Mouse (Mus musculus): ENCODE results near the gene Tex46. TPM values are rescaled to one million over a fixed set of nuclear protein-coding genes. Genes with fewer than 3 reads are reported as not detected.
A peak's percentile ranks its signal among the peaks of the same experiment; 100 is the strongest.

Gene Tex46
- total RNA-seq, 1 experiment = not detected

GRCm38 (mm10) chr4:136602018-136602554 lies 8.2 kb upstream of the Tex46 start:
- in situ Hi-C loops (cut with MboI; ENCODE audit: low sequenced_read_pairs in 2 of 2, unreplicated experiment in 2 of 2) = loop anchor here in 1 of 2 experiments (25.0 kb wide), 1 partner anchor 240 kb away; no protein-coding TSS in a partner anchor

GRCm38 (mm10) chr4:136602568-136602967 lies 7.7 kb upstream of the Tex46 start, which contains the start of gene Kdm1a:
Kdm1a (minus strand) TSS chr4:136602723.
- in situ Hi-C loops (cut with MboI; ENCODE audit: low sequenced_read_pairs in 2 of 2, unreplicated experiment in 2 of 2) = loop anchor here in 1 of 2 experiments (25.0 kb wide), 1 partner anchor 240 kb away; no protein-coding TSS in a partner anchor
- Histone ChIP-seq H3K4me1 (ENCODE audit: control insufficient read depth in 2 of 2, insufficient read depth in 2 of 2, low read length in 2 of 2, poor library complexity in 1 of 2) (peaks cover 2 to 4% of the 10 kb centered on the region in 2 experiments; a peak in 3 of 4 replicates), H3K9me3 (ENCODE audit: control insufficient read depth, insufficient read depth, low read depth, low read length) (no peaks in the 10 kb centered on the region)

More at GRCm38 (mm10) chr4:136602018-136602554, 8.2 kb upstream of the Tex46 start:
- peaks cover 2 to 4% of the 10 kb centered on the region in 2 experiments; a peak in 3 of 4 replicates for H3K4me1 ChIP-seq (ENCODE audit: control insufficient read depth in 2 of 2, insufficient read depth in 2 of 2, low read length in 2 of 2, poor library complexity in 1 of 2)
- DNase-seq (ENCODE audit: low read depth, low spot score) = no peak
- peak overlapping the region; percentile 95 for H3K9ac ChIP-seq (ENCODE audit: insufficient read depth, low read depth, low read length, poor library complexity, severe bottlenecking)
- peak overlapping the region; percentile 92 to 96 for H3K4me3 ChIP-seq (ENCODE audit: insufficient read depth in 1 of 2, low read depth in 1 of 2, low read length in 2 of 2, poor library complexity in 1 of 2, severe bottlenecking in 1 of 2)
- TF ChIP-seq MAFK (IDR thresholded peaks at IDR 0.05; ENCODE audit: insufficient read depth, low read depth, low read length) (no peak), ZNF384 (IDR thresholded peaks at IDR 0.05; ENCODE audit: low read depth, low read length) (no peak), HCFC1 (IDR thresholded peaks at IDR 0.05; ENCODE audit: borderline replicate concordance, insufficient read depth, low read length) (0 out of 2 replicates have a peak, but pooled peaks have one; percentile 19)
- no peaks in the 10 kb centered on the region for H3K9me3 ChIP-seq (ENCODE audit: control insufficient read depth, insufficient read depth, low read depth, low read length)
- H3K27ac ChIP-seq (ENCODE audit: insufficient read depth, low read depth, low read length, poor library complexity, severe bottlenecking) = peak overlapping the region; percentile 53
- H3K36me3 ChIP-seq (ENCODE audit: control insufficient read depth, insufficient read depth, low read length, poor library complexity, severe bottlenecking) = no peaks in the 10 kb centered on the region

GRCm38 (mm10) chr4:136605756-136606485 lies 4.3 kb upstream of the Tex46 start:
- no peak overlapping the region; the same call in 1 of the 2 replicates for H3K9ac ChIP-seq (ENCODE audit: insufficient read depth, low read depth, low read length, poor library complexity, severe bottlenecking)
- in situ Hi-C loops (cut with MboI; ENCODE audit: low sequenced_read_pairs in 2 of 2, unreplicated experiment in 2 of 2) = loop anchor here in 1 of 2 experiments (25.0 kb wide), 1 partner anchor 244 kb away; no protein-coding TSS in a partner anchor
- H3K36me3 ChIP-seq (ENCODE audit: control insufficient read depth, insufficient read depth, low read length, poor library complexity, severe bottlenecking) = no peaks in the 10 kb centered on the region
- H3K4me3 ChIP-seq (ENCODE audit: insufficient read depth in 1 of 2, low read depth in 1 of 2, low read length in 2 of 2, poor library complexity in 1 of 2, severe bottlenecking in 1 of 2) = no peak overlapping the region
- peaks cover 5 to 6% of the 10 kb centered on the region in 2 experiments for H3K4me1 ChIP-seq (ENCODE audit: control insufficient read depth in 2 of 2, insufficient read depth in 2 of 2, low read length in 2 of 2, poor library complexity in 1 of 2)
- TF ChIP-seq HCFC1 (IDR thresholded peaks at IDR 0.05; ENCODE audit: borderline replicate concordance, insufficient read depth, low read length) (no peak), ZNF384 (IDR thresholded peaks at IDR 0.05; ENCODE audit: low read depth, low read length) (no peak), MAFK (IDR thresholded peaks at IDR 0.05; ENCODE audit: insufficient read depth, low read depth, low read length) (no peak), ZC3H11A (IDR thresholded peaks at IDR 0.05; ENCODE audit: borderline replicate concordance, low read depth, low read length) (no peak), CHD2 (IDR thresholded peaks at IDR 0.05; ENCODE audit: low read depth, low read length) (no peak)
- H3K9me3 ChIP-seq (ENCODE audit: control insufficient read depth, insufficient read depth, low read depth, low read length) = no peaks in the 10 kb centered on the region
- H3K27ac ChIP-seq (ENCODE audit: insufficient read depth, low read depth, low read length, poor library complexity, severe bottlenecking) = no peak overlapping the region
- DNase-seq (ENCODE audit: low read depth, low spot score) = no peak

More at GRCm38 (mm10) chr4:136602568-136602967, 7.7 kb upstream of the Tex46 start, which contains the start of gene Kdm1a:
- Histone ChIP-seq H3K36me3 (ENCODE audit: control insufficient read depth, insufficient read depth, low read length, poor library complexity, severe bottlenecking) (no peaks in the 10 kb centered on the region), H3K4me3 (ENCODE audit: insufficient read depth in 1 of 2, low read depth in 1 of 2, low read length in 2 of 2, poor library complexity in 1 of 2, severe bottlenecking in 1 of 2) (peak within 1 kb of the TSS; percentile 92 to 96), H3K27ac (ENCODE audit: insufficient read depth, low read depth, low read length, poor library complexity, severe bottlenecking) (peak within 1 kb of the TSS; percentile 53), H3K9ac (ENCODE audit: insufficient read depth, low read depth, low read length, poor library complexity, severe bottlenecking) (peak within 1 kb of the TSS; percentile 95)
- no peak for TF ChIP-seq MAFK (IDR thresholded peaks at IDR 0.05; ENCODE audit: insufficient read depth, low read depth, low read length)
- peak; percentile 72 for TF ChIP-seq HCFC1 (IDR thresholded peaks at IDR 0.05; ENCODE audit: borderline replicate concordance, insufficient read depth, low read length)
- TF ChIP-seq ZNF384 (IDR thresholded peaks at IDR 0.05; ENCODE audit: low read depth, low read length) = 0 out of 2 replicates have a peak, but pooled peaks have one; percentile 16
- peak; percentile 90 for DNase-seq (ENCODE audit: low read depth, low spot score)

GRCm38 (mm10) chr4:136613657-136614056 lies 3.4 kb downstream of the Tex46 start:
- DNase-seq (ENCODE audit: low read depth, low spot score) = no peak

More at GRCm38 (mm10) chr4:136613657-136614056, 3.4 kb downstream of the Tex46 start:
- TF ChIP-seq MAFK (IDR thresholded peaks at IDR 0.05; ENCODE audit: insufficient read depth, low read depth, low read length) (no peak), ZC3H11A (IDR thresholded peaks at IDR 0.05; ENCODE audit: borderline replicate concordance, low read depth, low read length) (no peak), HCFC1 (IDR thresholded peaks at IDR 0.05; ENCODE audit: borderline replicate concordance, insufficient read depth, low read length) (no peak), ZNF384 (IDR thresholded peaks at IDR 0.05; ENCODE audit: low read depth, low read length) (no peak), CHD2 (IDR thresholded peaks at IDR 0.05; ENCODE audit: low read depth, low read length) (no peak)
- Histone ChIP-seq H3K4me3 (ENCODE audit: insufficient read depth in 1 of 2, low read depth in 1 of 2, low read length in 2 of 2, poor library complexity in 1 of 2, severe bottlenecking in 1 of 2) (no peak overlapping the region), H3K36me3 (ENCODE audit: control insufficient read depth, insufficient read depth, low read length, poor library complexity, severe bottlenecking) (no peaks in the 10 kb centered on the region), H3K9me3 (ENCODE audit: control insufficient read depth, insufficient read depth, low read depth, low read length) (no peaks in the 10 kb centered on the region), H3K9ac (ENCODE audit: insufficient read depth, low read depth, low read length, poor library complexity, severe bottlenecking) (no peak overlapping the region), H3K27ac (ENCODE audit: insufficient read depth, low read depth, low read length, poor library complexity, severe bottlenecking) (no peak overlapping the region), H3K4me1 (ENCODE audit: control insufficient read depth in 2 of 2, insufficient read depth in 2 of 2, low read length in 2 of 2, poor library complexity in 1 of 2) (peaks cover 2 to 8% of the 10 kb centered on the region in 2 experiments; a peak in 3 of 4 replicates)
- in situ Hi-C loops (cut with MboI; ENCODE audit: low sequenced_read_pairs in 2 of 2, unreplicated experiment in 2 of 2) = loop anchor here in 1 of 2 experiments (10.0 to 25.0 kb wide), 2 partner anchors 159 to 251 kb away; no protein-coding TSS in a partner anchor

Measured in ES-E14 (cell line).